Mouse (Mus musculus): Measurements from ENCODE around the gene Wbp1l. TPM values are rescaled to one million over a fixed set of nuclear protein-coding genes. Genes with fewer than 3 reads are reported as not detected.

The Wbp1l gene
- polyA plus RNA-seq, 1 experiment from 2014 or later: 31.5 TPM

DNA sequence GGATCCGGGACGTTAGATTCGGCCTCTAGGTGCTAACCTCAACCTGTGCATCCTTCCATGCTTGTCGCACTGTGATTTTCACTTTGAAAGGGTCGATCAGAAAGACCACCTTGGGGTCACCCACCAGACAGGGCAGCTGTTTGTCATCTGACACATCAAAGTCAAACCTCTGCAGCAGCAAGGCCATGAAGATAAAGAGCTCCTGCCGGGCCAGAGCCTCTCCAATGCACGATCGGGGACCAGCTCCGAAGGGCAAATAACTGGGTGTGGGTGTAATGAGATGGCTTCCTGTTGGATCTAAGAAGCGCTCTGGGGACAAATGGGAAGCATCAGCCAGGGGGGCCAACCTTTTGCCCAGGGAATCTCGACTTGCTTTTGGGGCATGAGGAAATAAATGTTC, 68.4 kb downstream of the Wbp1l start:
- DNase-seq (ENCODE audit: low spot score) (no peak), ATAC-seq (ENCODE audit: low FRiP score) (no peak)
- H3K9ac ChIP-seq (ENCODE audit: low read depth, low read length): no peak overlapping the region
- no peaks in the 10 kb centered on the region for H3K9me3 ChIP-seq (ENCODE audit: control insufficient read depth, low read length)
- H3K4me3 ChIP-seq (ENCODE audit: low read depth, low read length): no peak overlapping the region
- no peaks in the 10 kb centered on the region for H3K36me3 ChIP-seq (ENCODE audit: control insufficient read depth, insufficient read depth, low read length)
- WGBS: 68% methylated on average over 11 of the region's 11 CpGs
- H3K4me2 ChIP-seq (replicated peaks; ENCODE audit: low read depth, low read length): no peak overlapping the region
- H3K27me3 ChIP-seq (ENCODE audit: control insufficient read depth, insufficient read depth, low read length): no peaks in the 10 kb centered on the region
- no peak overlapping the region for H3K27ac ChIP-seq (ENCODE audit: low read depth, low read length)
- H3K4me1 ChIP-seq (replicated peaks; ENCODE audit: control insufficient read depth, insufficient read depth, low read length): no peaks in the 10 kb centered on the region

DNA sequence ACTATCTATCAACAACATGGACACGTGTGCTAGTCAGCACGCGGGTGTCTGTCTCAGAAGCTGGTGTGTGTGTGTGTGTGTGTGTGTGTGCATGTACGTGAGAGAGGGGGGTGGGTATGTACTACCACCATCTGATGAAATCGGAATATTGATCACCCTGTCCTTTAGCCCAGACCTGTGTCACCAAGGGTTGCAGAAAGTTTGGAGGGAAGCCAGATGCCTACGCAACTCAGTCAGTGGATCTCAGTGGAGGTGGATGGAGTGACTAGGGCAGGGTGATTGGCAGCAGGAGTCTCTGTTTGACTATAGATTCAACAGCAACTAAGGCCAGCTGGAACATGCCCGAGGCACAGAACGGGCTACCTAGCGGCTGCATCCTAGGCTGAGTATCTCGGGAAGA, 69.4 kb downstream of the Wbp1l start:
- Histone ChIP-seq H3K27me3 (ENCODE audit: control insufficient read depth, insufficient read depth, low read length) (no peaks in the 10 kb centered on the region), H3K4me1 (replicated peaks; ENCODE audit: control insufficient read depth, insufficient read depth, low read length) (no peaks in the 10 kb centered on the region), H3K9ac (ENCODE audit: low read depth, low read length) (no peak overlapping the region), H3K4me2 (replicated peaks; ENCODE audit: low read depth, low read length) (no peak overlapping the region), H3K36me3 (ENCODE audit: control insufficient read depth, insufficient read depth, low read length) (no peaks in the 10 kb centered on the region), H3K27ac (ENCODE audit: low read depth, low read length) (no peak overlapping the region), H3K4me3 (ENCODE audit: low read depth, low read length) (no peak overlapping the region), H3K9me3 (ENCODE audit: control insufficient read depth, low read length) (no peaks in the 10 kb centered on the region)
- DNase-seq (ENCODE audit: low spot score) (no peak), ATAC-seq (ENCODE audit: low FRiP score) (no peak)
- 90% methylated on average over 10 of the region's 10 CpGs for WGBS

DNA sequence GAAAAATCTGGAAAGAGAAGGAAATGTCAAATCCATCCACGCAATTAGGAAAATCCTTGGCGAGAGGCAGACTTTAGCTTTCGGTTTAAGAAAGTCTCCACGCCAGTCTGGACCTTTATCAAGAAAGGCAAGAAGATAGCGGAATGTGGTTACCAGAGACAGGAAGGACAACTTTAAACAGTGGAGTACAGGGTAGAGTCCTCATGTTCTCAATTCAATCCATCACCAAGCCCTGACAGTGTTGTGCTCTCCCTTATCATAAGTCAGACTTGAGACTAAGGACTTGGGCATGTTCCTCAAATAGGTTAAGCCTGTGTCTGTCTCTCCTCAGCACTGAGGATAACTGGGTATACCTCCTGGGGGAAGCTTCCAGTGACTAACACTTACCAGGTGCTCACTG, 70.9 kb downstream of the Wbp1l start:
- ATAC-seq (ENCODE audit: low FRiP score): no peak
- 88% methylated on average over 5 of the region's 5 CpGs for WGBS
- DNase-seq (ENCODE audit: low spot score): no peak
- H3K27ac ChIP-seq (ENCODE audit: low read depth, low read length): no peak overlapping the region
- H3K27me3 ChIP-seq (ENCODE audit: control insufficient read depth, insufficient read depth, low read length): no peaks in the 10 kb centered on the region
- no peaks in the 10 kb centered on the region for H3K9me3 ChIP-seq (ENCODE audit: control insufficient read depth, low read length)
- no peak overlapping the region for H3K9ac ChIP-seq (ENCODE audit: low read depth, low read length)
- H3K4me2 ChIP-seq (replicated peaks; ENCODE audit: low read depth, low read length): no peak overlapping the region
- no peaks in the 10 kb centered on the region for H3K36me3 ChIP-seq (ENCODE audit: control insufficient read depth, insufficient read depth, low read length)
- no peaks in the 10 kb centered on the region for H3K4me1 ChIP-seq (replicated peaks; ENCODE audit: control insufficient read depth, insufficient read depth, low read length)
- H3K4me3 ChIP-seq (ENCODE audit: low read depth, low read length): no peak overlapping the region

DNA sequence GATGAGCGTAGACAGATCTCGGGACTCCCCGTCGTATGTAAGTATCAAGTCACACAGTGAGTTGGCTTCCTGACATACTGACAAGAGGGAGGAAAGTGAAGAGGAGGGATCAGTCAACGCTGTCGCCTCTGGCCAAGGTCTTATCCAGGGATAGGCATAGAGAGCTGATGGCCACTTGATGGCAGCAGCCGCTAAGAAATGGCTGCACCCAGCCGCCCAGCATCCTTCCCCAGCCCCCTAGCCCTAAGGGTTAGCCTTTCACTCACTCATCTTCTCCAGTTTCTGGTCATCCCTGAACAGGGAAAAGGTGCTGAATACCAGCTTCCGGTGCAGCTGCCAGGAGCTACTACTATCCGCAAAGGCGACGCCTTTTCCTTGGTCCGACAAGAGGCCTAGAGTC, 71.8 kb downstream of the Wbp1l start:
- H3K9ac ChIP-seq (ENCODE audit: low read depth, low read length): no peak overlapping the region
- peak; percentile 73 for DNase-seq (ENCODE audit: low spot score)
- no peaks in the 10 kb centered on the region for H3K4me1 ChIP-seq (replicated peaks; ENCODE audit: control insufficient read depth, insufficient read depth, low read length)
- no peak for ATAC-seq (ENCODE audit: low FRiP score)
- H3K4me2 ChIP-seq (replicated peaks; ENCODE audit: low read depth, low read length): no peak overlapping the region
- no peak overlapping the region for H3K27ac ChIP-seq (ENCODE audit: low read depth, low read length)
- H3K4me3 ChIP-seq (ENCODE audit: low read depth, low read length): no peak overlapping the region
- no peaks in the 10 kb centered on the region for H3K27me3 ChIP-seq (ENCODE audit: control insufficient read depth, insufficient read depth, low read length)
- no peaks in the 10 kb centered on the region for H3K36me3 ChIP-seq (ENCODE audit: control insufficient read depth, insufficient read depth, low read length)
- WGBS: 28% methylated on average over 13 of the region's 13 CpGs
- no peaks in the 10 kb centered on the region for H3K9me3 ChIP-seq (ENCODE audit: control insufficient read depth, low read length)

DNA sequence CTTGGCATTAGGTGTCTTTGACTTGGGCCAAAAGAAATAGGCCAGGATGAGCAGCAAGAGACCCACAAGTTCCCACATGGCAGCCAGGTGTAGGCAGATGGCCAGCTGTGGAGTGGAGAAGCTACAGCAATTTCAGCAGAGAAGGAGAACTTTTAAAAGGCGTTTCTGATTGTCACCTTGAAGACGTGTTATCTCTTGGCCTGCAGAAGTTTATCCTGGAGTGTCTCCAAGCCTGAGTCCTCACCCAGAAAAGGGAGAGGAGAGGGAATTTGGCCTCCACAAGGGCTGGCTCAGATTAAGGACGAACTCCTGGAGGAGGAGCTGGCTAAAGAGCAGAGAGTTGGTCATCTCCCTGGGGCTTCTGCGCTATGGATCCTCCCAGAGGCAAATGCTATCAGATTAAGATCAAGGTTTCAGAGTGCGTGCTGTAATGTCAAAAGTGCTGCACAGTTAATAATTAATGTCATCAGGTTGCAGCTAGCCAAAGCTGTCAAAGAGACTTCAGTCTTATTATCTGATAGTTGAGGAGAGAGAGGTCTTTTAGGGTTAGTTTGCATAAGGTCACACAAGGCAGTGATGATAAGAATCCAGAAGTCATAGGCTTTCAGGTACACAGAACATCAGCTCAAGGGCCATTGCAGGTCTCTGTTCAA, 74.0 kb downstream of the Wbp1l start, which contains the start of gene Cyp17a1:
Gene Cyp17a1, minus strand, starts transcription at position 407 of the 653 bp plus-strand sequence.
- H3K36me3 ChIP-seq (ENCODE audit: control insufficient read depth, insufficient read depth, low read length): no peaks in the 10 kb centered on the region
- no peak within 1 kb of the TSS for H3K4me3 ChIP-seq (ENCODE audit: low read depth, low read length)
- 72% methylated on average over 5 of the region's 5 CpGs for WGBS
- no peak within 1 kb of the TSS for H3K4me2 ChIP-seq (replicated peaks; ENCODE audit: low read depth, low read length)
- no peaks in the 10 kb centered on the region for H3K27me3 ChIP-seq (ENCODE audit: control insufficient read depth, insufficient read depth, low read length)
- no peak within 1 kb of the TSS for H3K9ac ChIP-seq (ENCODE audit: low read depth, low read length)
- no peaks in the 10 kb centered on the region for H3K9me3 ChIP-seq (ENCODE audit: control insufficient read depth, low read length)
- ATAC-seq (ENCODE audit: low FRiP score) (no peak), DNase-seq (ENCODE audit: low spot score) (no peak)
- H3K27ac ChIP-seq (ENCODE audit: low read depth, low read length): no peak within 1 kb of the TSS
- no peaks in the 10 kb centered on the region for H3K4me1 ChIP-seq (replicated peaks; ENCODE audit: control insufficient read depth, insufficient read depth, low read length)

DNA sequence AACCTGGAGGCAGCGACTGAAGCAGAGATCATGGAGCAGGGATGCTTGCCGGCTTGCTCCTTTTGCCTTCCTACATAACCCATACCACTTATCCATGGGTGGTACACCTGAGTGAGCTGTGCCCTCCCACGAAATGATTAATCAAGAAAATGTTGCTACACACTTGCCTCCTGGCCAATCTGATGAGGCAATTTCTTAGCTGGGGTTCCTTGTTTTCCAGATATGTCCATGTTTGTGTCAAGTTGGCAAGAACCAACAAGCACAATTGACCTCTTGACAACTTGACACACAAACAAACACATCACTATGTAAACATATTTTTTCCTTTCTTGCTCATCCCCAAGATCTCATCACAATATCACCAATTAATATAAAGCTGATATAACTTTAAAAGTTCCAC, 76.8 kb downstream of the Wbp1l start:
- H3K4me3 ChIP-seq (ENCODE audit: low read depth, low read length): no peak overlapping the region
- H3K4me2 ChIP-seq (replicated peaks; ENCODE audit: low read depth, low read length): no peak overlapping the region
- H3K27ac ChIP-seq (ENCODE audit: low read depth, low read length): no peak overlapping the region
- no peaks in the 10 kb centered on the region for H3K4me1 ChIP-seq (replicated peaks; ENCODE audit: control insufficient read depth, insufficient read depth, low read length)
- no peaks in the 10 kb centered on the region for H3K27me3 ChIP-seq (ENCODE audit: control insufficient read depth, insufficient read depth, low read length)
- no peaks in the 10 kb centered on the region for H3K36me3 ChIP-seq (ENCODE audit: control insufficient read depth, insufficient read depth, low read length)
- WGBS: 82% methylated on average over 3 of the region's 3 CpGs
- ATAC-seq (ENCODE audit: low FRiP score) (no peak), DNase-seq (ENCODE audit: low spot score) (no peak)
- H3K9me3 ChIP-seq (ENCODE audit: control insufficient read depth, low read length): no peaks in the 10 kb centered on the region
- no peak overlapping the region for H3K9ac ChIP-seq (ENCODE audit: low read depth, low read length)

DNA sequence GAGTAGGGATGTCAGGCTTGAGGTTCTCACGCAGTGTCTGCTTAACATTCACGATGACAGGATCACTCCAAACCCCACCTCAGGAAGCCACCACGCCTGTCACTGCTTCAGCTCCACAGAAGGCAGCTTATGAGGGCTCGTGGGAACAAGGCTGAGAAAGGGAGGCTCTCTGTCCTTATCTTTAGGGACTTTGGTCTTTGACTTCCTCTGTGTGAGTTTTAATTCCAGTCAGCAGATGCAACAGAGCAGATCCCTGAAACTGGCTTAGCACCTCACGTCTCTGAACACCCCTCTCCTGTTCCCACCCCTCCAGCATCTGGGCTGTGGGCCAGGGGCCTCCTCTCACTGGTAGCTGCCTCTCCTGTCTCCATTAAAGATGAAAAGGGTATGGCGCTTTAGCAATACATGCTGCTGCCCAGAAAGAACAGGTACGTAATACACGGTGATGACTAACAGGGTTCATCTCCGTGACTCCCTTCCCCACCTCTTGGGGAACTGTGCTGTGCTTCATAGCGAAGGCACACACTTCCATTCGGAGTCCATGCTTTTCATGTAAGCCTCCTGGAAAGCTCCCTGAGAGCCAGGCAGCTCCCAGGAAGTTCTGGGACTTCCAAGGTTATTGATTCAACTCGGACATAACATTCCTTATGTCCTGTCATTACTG, 81.0 kb downstream of the Wbp1l start:
- Histone ChIP-seq H3K4me3 (ENCODE audit: low read depth, low read length) (no peak overlapping the region), H3K36me3 (ENCODE audit: control insufficient read depth, insufficient read depth, low read length) (no peaks in the 10 kb centered on the region), H3K27ac (ENCODE audit: low read depth, low read length) (no peak overlapping the region), H3K4me1 (replicated peaks; ENCODE audit: control insufficient read depth, insufficient read depth, low read length) (no peaks in the 10 kb centered on the region), H3K9me3 (ENCODE audit: control insufficient read depth, low read length) (no peaks in the 10 kb centered on the region), H3K9ac (ENCODE audit: low read depth, low read length) (no peak overlapping the region), H3K27me3 (ENCODE audit: control insufficient read depth, insufficient read depth, low read length) (no peaks in the 10 kb centered on the region), H3K4me2 (replicated peaks; ENCODE audit: low read depth, low read length) (no peak overlapping the region)
- ATAC-seq (ENCODE audit: low FRiP score) (no peak), DNase-seq (ENCODE audit: low spot score) (no peak)
- 74% methylated on average over 12 of the region's 12 CpGs for WGBS

DNA sequence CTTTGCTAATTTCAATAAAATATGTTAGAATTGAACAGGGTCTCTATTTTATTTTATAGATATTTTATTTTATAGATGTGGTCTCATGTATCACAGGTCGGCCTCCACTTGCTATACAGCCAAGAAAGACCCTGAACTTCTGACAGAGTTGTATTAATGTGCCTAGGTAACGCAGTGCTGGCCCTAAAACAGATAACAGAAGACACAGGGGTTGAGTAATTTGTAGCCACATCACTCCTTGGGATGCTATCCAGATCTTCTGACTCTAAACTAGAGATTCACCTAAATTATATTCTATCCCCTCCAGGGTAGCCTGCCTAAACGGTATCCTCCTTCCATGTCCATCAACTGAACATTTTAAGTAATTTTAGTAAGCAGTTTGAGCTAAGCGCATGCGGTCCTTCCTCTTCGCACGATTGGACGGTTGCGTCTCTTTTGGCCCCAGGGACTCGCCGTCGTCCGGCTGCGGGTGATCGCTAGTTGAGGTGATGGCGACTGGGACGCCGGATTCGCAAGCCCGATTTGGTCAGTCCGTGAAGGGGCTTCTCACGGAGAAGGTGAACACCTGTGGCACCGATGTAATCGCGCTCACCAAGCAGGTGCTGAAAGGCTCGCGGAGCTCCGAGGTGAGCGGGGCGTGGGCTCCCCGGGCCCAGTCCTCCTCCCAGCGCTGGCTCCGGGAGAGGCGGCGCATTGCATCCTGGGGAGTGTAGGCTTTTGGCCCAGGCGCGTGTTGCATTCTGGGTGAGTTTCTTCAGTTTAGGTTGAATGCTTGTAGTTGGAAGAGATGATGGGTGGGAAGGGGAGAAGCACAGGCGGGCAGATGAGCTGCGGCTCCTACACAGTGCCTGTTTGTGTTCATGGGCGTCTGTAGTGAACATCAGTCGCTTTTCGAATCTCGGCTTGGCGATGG, 90.8 kb downstream of the Wbp1l start, which contains the start of gene Borcs7:
Gene Borcs7, plus strand, starts transcription at position 447 of the 913 bp plus-strand sequence.
- H3K4me3 ChIP-seq (ENCODE audit: low read depth, low read length): peak within 1 kb of the TSS; percentile 71
- no peaks in the 10 kb centered on the region for H3K9me3 ChIP-seq (ENCODE audit: control insufficient read depth, low read length)
- ATAC-seq (ENCODE audit: low FRiP score) (peak; percentile 96), DNase-seq (ENCODE audit: low spot score) (peak; percentile 88)
- peak within 1 kb of the TSS; percentile 86 for H3K9ac ChIP-seq (ENCODE audit: low read depth, low read length)
- H3K27me3 ChIP-seq (ENCODE audit: control insufficient read depth, insufficient read depth, low read length): no peaks in the 10 kb centered on the region
- H3K36me3 ChIP-seq (ENCODE audit: control insufficient read depth, insufficient read depth, low read length): no peaks in the 10 kb centered on the region
- H3K4me1 ChIP-seq (replicated peaks; ENCODE audit: control insufficient read depth, insufficient read depth, low read length): no peaks in the 10 kb centered on the region
- 2% methylated on average over 44 of the region's 44 CpGs for WGBS
- peak within 1 kb of the TSS; percentile 52 for H3K4me2 ChIP-seq (replicated peaks; ENCODE audit: low read depth, low read length)
- H3K27ac ChIP-seq (ENCODE audit: low read depth, low read length): 0 out of 2 replicates have a peak within 1 kb of the TSS, but pooled peaks have one; percentile 47
